Mouse (Mus musculus) large intestine, adult 2 months (tissue): ENCODE measurements around the gene Uggt2. TPM values are rescaled to one million over a fixed set of nuclear protein-coding genes. Genes with fewer than 3 reads are reported as not detected.

Source experiments
- DNase-seq: peaks from one replicate; pipeline ENCODE4 v3.0.0-alpha.2; 2012; ENCODE audit warnings: low read depth, low spot score
- WGBS: fragments of 180-500 bp; shearing (Covaris S2); methylation state at CpG from one replicate; pipeline ENCODE4 v1.1.7; 2018; 5-methylcytosine and 5-hydroxymethylcytosine counted together
- polyA plus RNA-seq: library from polyadenylated mRNA; depleted of rRNA; stranded (reverse); fragments of >200 nt; gene quantifications from 2 replicates; pipeline ENCODE4 v1.2.3, GENCODE M21; 2012

The Uggt2 gene
- polyA plus RNA-seq, 1 experiment = 0.79 TPM

- no peak for DNase-seq
- 63% methylated on average over 3 of the region's 3 CpGs for WGBS
These were observed 61.5 kb downstream of the Uggt2 start for GRCm38 (mm10) chr14:119037755-119038154.

GRCm38 (mm10) chr14:119037076-119037683 lies 62.0 kb downstream of the Uggt2 start:
- 91% methylated on average over 12 of the region's 12 CpGs for WGBS
- DNase-seq = no peak

GRCm38 (mm10) chr14:119027675-119028253 lies 71.5 kb downstream of the Uggt2 start:
- no peak for DNase-seq
- WGBS = 32% methylated on average over 2 of the region's 2 CpGs

- DNase-seq = peak; percentile 32
- WGBS = 29% methylated on average over 4 of the region's 4 CpGs
These were observed 72.1 kb downstream of the Uggt2 start for GRCm38 (mm10) chr14:119027130-119027529.

GRCm38 (mm10) chr14:119025889-119026288 lies 73.3 kb downstream of the Uggt2 start:
- no peak for DNase-seq
- WGBS = 66% methylated on average over 5 of the region's 5 CpGs

- WGBS = 83% methylated on average over 12 of the region's 12 CpGs
These were observed 85.7 kb downstream of the Uggt2 start for GRCm38 (mm10) chr14:119013549-119013948.

GRCm38 (mm10) chr14:119012607-119013431 lies 86.4 kb downstream of the Uggt2 start:
- DNase-seq = no peak

More at GRCm38 (mm10) chr14:119013549-119013948, 85.7 kb downstream of the Uggt2 start:
- no peak for DNase-seq

GRCm38 (mm10) chr14:119009531-119009930 lies 89.7 kb downstream of the Uggt2 start:
- 96% methylated on average over 2 of the region's 2 CpGs for WGBS
- DNase-seq = no peak

More at GRCm38 (mm10) chr14:119012607-119013431, 86.4 kb downstream of the Uggt2 start:
- WGBS = 73% methylated on average over 23 of the region's 23 CpGs

- 32% methylated on average over 7 of the region's 7 CpGs for WGBS
- no peak for DNase-seq
These were observed 91.1 kb downstream of the Uggt2 start for GRCm38 (mm10) chr14:119008031-119008590.

GRCm38 (mm10) chr14:119007103-119007951 lies 91.9 kb downstream of the Uggt2 start:
- WGBS = under 1% methylated on average over 13 of the region's 13 CpGs
- peak; percentile 100 for DNase-seq

- DNase-seq = no peak
- 2% methylated on average over 49 of the region's 49 CpGs for WGBS
These were observed 92.7 kb downstream of the Uggt2 start for GRCm38 (mm10) chr14:119006441-119007102.

GRCm38 (mm10) chr14:119005834-119006233 lies 93.4 kb downstream of the Uggt2 start:
- WGBS = 11% methylated on average over 5 of the region's 5 CpGs
- DNase-seq = no peak

GRCm38 (mm10) chr14:119003320-119003719 lies 95.9 kb downstream of the Uggt2 start:
- no peak for DNase-seq

- 64% methylated on average over 9 of the region's 9 CpGs for WGBS
- no peak for DNase-seq
These were observed 103.9 kb downstream of the Uggt2 start for GRCm38 (mm10) chr14:118995226-118995925.

GRCm38 (mm10) chr14:118987523-118988496 lies 111.4 kb downstream of the Uggt2 start:
- DNase-seq = no peak
- 61% methylated on average over 13 of the region's 13 CpGs for WGBS

GRCm38 (mm10) chr14:118986653-118987522 lies 112.3 kb downstream of the Uggt2 start:
- peak; percentile 59 for DNase-seq
- WGBS = 43% methylated on average over 16 of the region's 16 CpGs
